ENCODE assay signal across 8 mouse cellular contexts in genomic region chr15:95931013-95931775, GRCm38 (mm10).
DNase-seq lines count a peak whose midpoint lies in the region; ATAC-seq and TF ChIP-seq lines count a peak whose summit lies in the region.

No protein-coding gene starts in this region.

- H3K4me1 ChIP-seq in forebrain, embryonic 16.5 days (replicated peaks; ENCODE audit: control insufficient read depth, insufficient read depth, low read length), result peaks cover 15% of the 10 kb centered on the region

- H3K27ac ChIP-seq in forebrain, embryonic 16.5 days (ENCODE audit: low read length), result peak overlapping the region; percentile 46

- no peak overlapping the region for H3K4me2 ChIP-seq in forebrain, embryonic 16.5 days (ENCODE audit: low read length)
- peak overlapping the region; percentile 74 for H3K4me2 ChIP-seq in myocyte (ENCODE audit: low read depth)

- no peak overlapping the region for H3ac ChIP-seq in myocyte (ENCODE audit: control insufficient read depth, insufficient read length)

- no peaks in the 10 kb centered on the region for H3K9me3 ChIP-seq in forebrain, embryonic 16.5 days (ENCODE audit: control insufficient read depth, low read length)

- peak; percentile 36; the same call in 1 of the 2 replicates for ATAC-seq in forebrain, embryonic 16.5 days
- ATAC-seq in monocyte, adult 5-6 weeks (replicated peaks; ENCODE audit: insufficient number of reproducible peaks, low FRiP score, low TSS enrichment, poor library complexity, severe bottlenecking), result no peak

- H3K27me3 ChIP-seq in forebrain, embryonic 16.5 days (replicated peaks; ENCODE audit: control insufficient read depth, insufficient read depth, low read length), result no peaks in the 10 kb centered on the region
- no peaks in the 10 kb centered on the region for H3K27me3 ChIP-seq in myocyte (ENCODE audit: control insufficient read depth, insufficient read depth, insufficient read length)

- no peaks in the 10 kb centered on the region for H3K79me2 ChIP-seq in myocyte (ENCODE audit: control insufficient read depth, insufficient read depth)

- H3K4me3 ChIP-seq in forebrain, embryonic 16.5 days (replicated peaks; ENCODE audit: low read length), result no peak overlapping the region
- H3K4me3 ChIP-seq in myocyte, result no peak overlapping the region

- H3K36me3 ChIP-seq in forebrain, embryonic 16.5 days (ENCODE audit: control insufficient read depth, insufficient read depth), result no peaks in the 10 kb centered on the region; the same call in 1 of the 2 replicates
- peaks cover 33% of the 10 kb centered on the region for H3K36me3 ChIP-seq in myocyte (ENCODE audit: control insufficient read depth, insufficient read depth)

- 45% methylated on average over 16 of the region's 16 CpGs for WGBS in forebrain, embryonic 16.5 days

- DNase-seq in layer of hippocampus, adult 11-12 months (ENCODE audit: low spot score), result peak; percentile 56
- no peak for DNase-seq in layer of hippocampus, postnatal 25 days (ENCODE audit: extremely low spot score in 1 of 2, low spot score in 1 of 2)
- DNase-seq in kidney, postnatal 14 days, result peak; percentile 43
- no peak for DNase-seq in adrenal gland, postnatal 36 days
- DNase-seq in Muller cell, postnatal 12 days (ENCODE audit: inconsistent ontology term), result no peak

- H3K9ac ChIP-seq in forebrain, embryonic 16.5 days (replicated peaks; ENCODE audit: low read depth, low read length), result no peak overlapping the region

- no peak for TF ChIP-seq POLR2A in myocyte (IDR thresholded peaks at IDR 0.05; ENCODE audit: insufficient read length, low read depth)

TF ChIP-seq in myocyte, 11 proteins besides CTCF, POLR2A, EP300 and RAD21:
- TF ChIP-seq TCF3 (IDR thresholded peaks at IDR 0.05; ENCODE audit: insufficient read length, low read depth), result no peak
- peak; percentile 2 to 67 (median 39) for TF ChIP-seq MYOD1 (IDR thresholded peaks at IDR 0.05; ENCODE audit: control insufficient read depth in 1 of 3, insufficient read length in 2 of 3, low read depth in 2 of 3)
TF ChIP-seq in myocyte: peak in this region for 1.

Comparison
In these comparisons a context has a peak if more than half of its experiments do, and no peak if none do; other contexts are left out.
1. DNase-seq: peak in layer of hippocampus, adult 11-12 months (single experiment) and kidney, postnatal 14 days (single experiment); none in layer of hippocampus, postnatal 25 days (0 of 2), adrenal gland, postnatal 36 days (0 of 2) and Muller cell, postnatal 12 days (single experiment).